Mouse (Mus musculus): ENCODE results near the gene Zcwpw1.

The Zcwpw1 gene

GRCm38 (mm10) chr5:137788171-137788570 lies 573 bp downstream of the Zcwpw1 start:
- POLR2A ChIA-PET: interaction anchor here in 1 of 4 experiments (2.9 to 3.4 kb wide), 2 partner anchors 11 to 286 kb away, joined by 22 to 52 read pairs; partner anchors contain the start of genes Pop7 and Ppp1r35
- CTCF ChIA-PET: no interaction called here

DNA sequence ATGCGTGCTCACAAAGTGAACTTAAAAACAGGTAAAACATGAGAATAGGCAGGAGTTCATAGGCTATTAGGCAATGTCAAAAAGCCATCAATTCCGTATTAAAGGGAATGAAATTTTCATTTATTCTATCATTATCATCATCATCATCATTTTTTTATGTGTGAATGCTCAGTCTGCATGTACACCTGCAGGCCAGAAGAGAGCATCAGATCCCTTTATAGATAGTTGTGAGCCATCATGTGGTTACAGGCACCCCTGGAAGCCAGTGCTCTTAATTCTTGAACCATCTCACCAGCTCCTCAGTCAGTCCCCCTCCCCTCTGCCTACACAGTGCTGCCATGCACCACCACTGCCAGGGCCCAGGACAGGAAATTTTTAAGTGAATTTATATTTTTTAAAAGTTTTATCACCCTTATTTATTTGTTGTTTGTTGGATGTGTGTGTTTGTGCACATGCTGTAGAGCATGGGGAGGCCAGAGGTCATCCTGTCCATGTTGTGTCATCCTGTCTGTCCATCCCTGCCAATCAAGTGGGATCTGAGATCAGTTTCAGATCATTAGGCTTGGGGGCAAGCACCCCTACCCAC lies 1.4 kb downstream of the Zcwpw1 start:
- POLR2A ChIA-PET: no interaction called here

DNA sequence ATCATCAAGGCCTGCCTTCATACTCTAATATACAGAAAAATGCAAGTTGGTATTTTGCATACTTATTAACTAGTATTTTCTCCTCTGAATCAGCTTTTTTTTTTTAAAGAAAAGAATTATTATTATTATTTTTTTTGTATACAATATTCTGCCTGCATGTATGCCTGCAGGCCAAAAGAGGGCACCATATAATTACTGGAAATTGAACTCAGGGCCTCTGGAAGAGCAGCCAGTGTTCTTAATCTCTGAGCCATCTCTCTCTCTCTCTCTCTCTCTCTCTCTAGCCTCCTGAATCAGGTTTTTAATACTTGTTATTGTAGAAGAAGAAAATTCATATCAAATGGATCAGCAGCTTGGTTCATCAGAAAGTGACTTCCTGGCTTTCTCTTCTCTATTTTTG lies 4.0 kb downstream of the Zcwpw1 start:
- CTCF ChIA-PET: no interaction called here
- POLR2A ChIA-PET: no interaction called here

More for the DNA sequence above, 1.4 kb downstream of the Zcwpw1 start:
- CTCF ChIA-PET: no interaction called here

DNA sequence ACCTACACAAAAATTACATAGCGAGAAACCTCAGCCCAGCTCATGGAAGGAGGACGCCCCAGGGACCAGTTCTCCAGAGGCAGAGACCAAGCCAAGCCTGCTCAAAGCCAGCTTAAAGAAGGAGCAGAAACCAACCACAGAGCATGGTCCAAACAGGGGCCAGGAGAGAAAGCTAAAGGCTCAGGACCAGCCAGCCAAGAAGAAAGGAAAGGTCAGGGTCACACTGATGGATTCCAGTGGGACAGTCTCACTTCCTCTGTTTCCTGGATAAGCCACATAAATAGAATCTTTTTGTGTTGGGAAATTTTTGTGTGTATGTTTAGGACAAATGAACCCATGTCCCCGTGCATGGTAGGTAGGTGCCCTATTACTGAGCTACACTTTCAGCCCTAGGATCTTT lies 9.0 kb downstream of the Zcwpw1 start:
- ChIA-PET POLR2A (interaction anchor here in 2 of 4 experiments (0.9 to 2.0 kb wide), 2 partner anchors 9 to 10 kb away, joined by 3 to 4 read pairs; partner anchors contain the start of genes Mepce (in 1 of the 2) and Zcwpw1 (in 1 of the 2)), CTCF (interaction anchor here in 1 of 4 experiments (0.6 kb wide), 1 partner anchor 243 kb away, joined by 3 read pairs; the partner anchor contains the start of gene Actl6b)

- CTCF ChIA-PET: no interaction called here
- POLR2A ChIA-PET: no interaction called here
These were observed 13.3 kb downstream of the Zcwpw1 start for GRCm38 (mm10) chr5:137800917-137801316.

- ChIA-PET CTCF (no interaction called here), POLR2A (no interaction called here)
These were observed 18.6 kb downstream of the Zcwpw1 start for GRCm38 (mm10) chr5:137806158-137806557.

GRCm38 (mm10) chr5:137808316-137808715 lies 20.7 kb downstream of the Zcwpw1 start:
- CTCF ChIA-PET: interaction anchor here in 3 of 4 experiments (0.5 to 0.7 kb wide), 3 partner anchors 29 to 1747 kb away, joined by 3 to 4 read pairs (median 3); no protein-coding TSS in a partner anchor
- POLR2A ChIA-PET: interaction anchor here in 1 of 4 experiments (1.3 kb wide), 1 partner anchor 10 kb away, joined by 3 read pairs; no protein-coding TSS in a partner anchor

DNA sequence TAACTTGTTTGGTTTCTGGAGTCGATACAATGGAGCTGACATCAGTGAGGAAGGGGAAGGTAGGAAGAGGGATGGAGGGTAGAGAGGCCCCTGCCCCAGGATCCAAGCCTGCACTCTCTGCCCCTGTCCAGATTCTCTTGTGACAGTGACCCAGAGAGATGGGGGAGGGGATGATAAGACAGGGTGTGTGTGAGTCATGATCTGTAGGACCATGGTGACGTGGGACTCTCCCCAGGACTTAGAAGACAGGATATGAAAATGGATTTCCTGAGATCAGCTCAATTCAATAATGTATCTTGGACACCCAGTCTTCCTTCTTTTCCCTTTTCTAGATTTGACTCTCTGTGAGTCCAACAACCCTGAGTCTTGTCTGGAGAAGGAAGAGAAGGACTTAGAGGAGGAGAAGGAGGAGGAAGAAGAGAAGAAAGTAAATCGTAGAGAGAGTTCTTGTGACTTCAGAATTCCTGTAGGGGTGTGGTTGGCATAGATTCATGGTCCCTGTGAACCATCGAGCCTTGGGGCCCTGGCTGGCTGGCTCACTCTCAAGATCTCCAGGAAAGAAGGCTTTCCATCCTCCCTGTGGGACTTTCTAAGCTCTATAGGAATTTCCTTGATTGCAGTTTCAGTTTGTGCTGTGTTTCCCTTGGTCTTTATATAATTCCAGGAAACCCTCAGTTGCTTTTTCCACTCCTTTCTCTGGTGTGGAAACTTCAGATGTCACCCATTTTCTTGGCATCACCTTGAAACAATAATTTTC lies 30.0 kb downstream of the Zcwpw1 start:
- CTCF ChIA-PET: no interaction called here

DNA sequence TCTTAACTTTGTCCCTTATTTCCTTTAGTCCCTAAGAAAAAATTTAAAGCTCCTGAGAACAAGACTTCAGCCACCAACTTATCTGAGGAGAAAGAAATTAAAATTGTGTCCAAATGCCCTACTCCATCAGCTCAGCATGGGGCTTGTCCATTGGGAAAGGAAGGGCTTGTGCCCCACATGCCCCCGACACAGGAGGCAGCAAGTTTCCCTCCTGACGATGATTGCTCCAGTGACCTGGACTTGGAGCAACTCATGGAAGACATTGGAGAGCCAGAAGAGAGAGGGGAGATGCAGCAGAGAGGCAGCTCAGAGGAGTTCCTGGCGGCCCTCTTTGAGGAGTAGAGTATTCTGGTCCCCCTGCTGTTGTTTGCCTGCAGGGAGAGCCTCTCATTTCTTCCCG lies 34.5 kb downstream of the Zcwpw1 start:
- CTCF ChIA-PET: interaction anchor here in 1 of 4 experiments (0.6 kb wide), 1 partner anchor 12 kb away, joined by 3 read pairs; no protein-coding TSS in a partner anchor
- POLR2A ChIA-PET: interaction anchor here in 1 of 4 experiments (1.5 kb wide), 1 partner anchor 12 kb away, joined by 5 read pairs; no protein-coding TSS in a partner anchor

More for the DNA sequence above, 30.0 kb downstream of the Zcwpw1 start:
- POLR2A ChIA-PET: interaction anchor here in 1 of 4 experiments (1.7 kb wide), 2 partner anchors 10 to 14 kb away, joined by 3 to 4 read pairs; no protein-coding TSS in a partner anchor

GRCm38 (mm10) chr5:137822602-137823001 lies 35.0 kb downstream of the Zcwpw1 start:
- ChIA-PET CTCF (interaction anchor here in 2 of 4 experiments (0.6 kb wide), 2 partner anchors 12 to 43 kb away, joined by 3 read pairs; no protein-coding TSS in a partner anchor), POLR2A (no interaction called here)

DNA sequence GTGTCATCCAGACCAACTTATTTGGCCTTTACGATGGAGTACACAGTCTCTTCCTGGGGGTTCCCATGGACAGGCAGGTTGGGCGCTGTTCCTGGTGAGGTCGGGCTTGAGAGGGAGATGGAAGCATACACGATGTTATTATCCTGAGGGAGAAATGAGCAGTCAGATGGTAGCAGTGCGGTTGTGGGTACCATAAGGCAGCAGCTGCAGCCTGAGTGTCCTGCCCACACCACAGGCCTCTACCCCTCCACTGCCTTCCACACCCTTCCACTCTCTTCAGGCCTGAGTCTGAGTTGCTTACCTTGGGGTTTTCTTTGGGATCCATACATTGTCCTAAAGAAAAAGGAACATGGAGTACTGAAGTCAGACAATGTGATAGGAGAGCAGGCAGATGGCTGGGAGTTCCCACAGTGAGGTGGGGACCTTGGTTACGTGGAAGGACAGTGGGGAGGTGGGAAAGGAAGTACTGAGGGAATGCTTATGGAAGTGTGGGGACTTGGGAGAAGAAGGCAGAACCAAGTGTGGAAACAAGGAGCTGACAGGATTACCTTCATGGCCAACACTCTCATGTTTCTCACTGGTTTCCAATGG lies 36.0 kb downstream of the Zcwpw1 start:
- ChIA-PET POLR2A (no interaction called here), CTCF (no interaction called here)

DNA sequence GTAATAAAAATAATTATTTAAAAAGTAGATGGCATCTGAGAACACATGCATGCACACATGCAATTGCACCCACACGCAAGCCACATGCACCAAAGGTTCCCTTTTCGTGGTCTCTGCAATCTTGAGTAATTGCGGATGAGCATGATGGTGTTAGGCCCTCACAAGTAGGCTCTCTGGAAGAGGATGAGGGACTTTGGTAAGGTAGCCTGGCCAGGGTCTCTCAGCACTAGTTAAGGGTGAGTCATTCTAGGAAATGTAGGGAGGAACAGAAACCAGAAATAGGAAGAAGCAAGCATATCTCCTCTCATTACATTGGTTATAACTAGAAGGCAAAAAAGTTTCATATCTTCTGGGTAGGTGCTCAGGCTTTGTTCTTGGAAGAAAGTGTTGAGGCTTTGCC lies 37.4 kb downstream of the Zcwpw1 start:
- ChIA-PET POLR2A (no interaction called here), CTCF (no interaction called here)

- POLR2A ChIA-PET: interaction anchor here in 1 of 4 experiments (1.3 kb wide), 1 partner anchor 10 kb away, joined by 3 read pairs; no protein-coding TSS in a partner anchor
These were observed 38.4 kb downstream of the Zcwpw1 start for GRCm38 (mm10) chr5:137825971-137826370.

DNA sequence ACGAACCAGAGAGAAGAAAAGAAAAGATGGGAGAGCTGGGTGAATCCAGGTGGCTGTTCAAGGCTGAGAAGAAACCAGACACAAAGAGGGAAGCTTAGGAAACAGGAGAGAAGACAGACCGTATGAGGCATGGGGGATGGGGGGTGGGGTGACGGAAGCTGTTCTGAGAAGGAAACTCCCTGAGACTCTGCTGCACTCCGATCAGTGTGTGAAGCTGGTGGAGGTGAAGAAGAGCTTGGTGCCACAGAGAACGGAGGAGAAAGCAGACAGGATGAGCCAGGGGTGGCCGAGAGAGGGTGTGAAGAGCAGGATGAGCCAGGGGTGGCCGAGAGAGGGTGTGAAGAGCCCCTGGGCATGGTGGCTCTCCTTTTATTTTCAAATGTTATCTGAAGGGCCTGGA lies 38.8 kb downstream of the Zcwpw1 start:
- CTCF ChIA-PET: no interaction called here
- POLR2A ChIA-PET: interaction anchor here in 1 of 4 experiments (1.3 kb wide), 1 partner anchor 10 kb away, joined by 3 read pairs; no protein-coding TSS in a partner anchor

More at GRCm38 (mm10) chr5:137825971-137826370, 38.4 kb downstream of the Zcwpw1 start:
- CTCF ChIA-PET: no interaction called here

DNA sequence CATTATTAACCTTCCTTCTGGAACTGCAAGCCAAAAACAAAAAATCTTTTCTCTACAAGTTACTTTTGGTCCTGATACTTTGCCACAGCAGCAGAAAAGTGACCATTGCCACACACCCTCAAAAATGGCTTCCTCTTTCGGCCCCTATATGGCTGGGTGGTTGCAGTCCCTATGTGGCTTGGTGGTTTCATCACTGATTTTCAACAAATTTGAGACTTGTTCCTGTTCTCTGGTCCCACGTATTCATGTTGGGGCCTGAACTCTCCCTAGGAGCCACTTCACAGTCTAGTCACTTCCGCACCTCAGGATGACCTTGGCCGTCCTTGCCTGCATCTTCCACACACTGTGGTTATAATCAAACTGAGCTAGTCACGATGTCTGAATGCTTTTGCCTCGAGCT lies 41.1 kb downstream of the Zcwpw1 start:
- POLR2A ChIA-PET: no interaction called here
- CTCF ChIA-PET: no interaction called here

DNA sequence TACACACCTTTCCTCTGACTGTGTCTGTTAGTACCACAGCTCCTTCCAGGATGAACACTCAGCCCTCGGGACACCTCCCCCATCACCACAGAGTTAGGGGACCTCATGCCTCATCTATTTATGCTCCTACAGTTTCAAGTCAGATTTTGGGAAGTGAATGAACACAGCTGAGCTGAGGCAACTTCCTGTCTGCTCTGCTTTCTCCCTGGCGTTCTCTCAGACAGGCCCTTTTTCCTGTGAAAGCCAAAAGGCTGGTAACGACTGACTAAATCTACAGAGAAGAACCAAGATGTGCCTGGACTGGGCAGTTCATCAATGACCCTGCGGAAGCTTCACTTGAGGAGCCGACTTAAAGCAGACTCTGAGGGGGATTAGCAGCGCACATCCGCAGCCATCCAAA lies 42.6 kb downstream of the Zcwpw1 start:
- CTCF ChIA-PET: no interaction called here
- POLR2A ChIA-PET: no interaction called here

DNA sequence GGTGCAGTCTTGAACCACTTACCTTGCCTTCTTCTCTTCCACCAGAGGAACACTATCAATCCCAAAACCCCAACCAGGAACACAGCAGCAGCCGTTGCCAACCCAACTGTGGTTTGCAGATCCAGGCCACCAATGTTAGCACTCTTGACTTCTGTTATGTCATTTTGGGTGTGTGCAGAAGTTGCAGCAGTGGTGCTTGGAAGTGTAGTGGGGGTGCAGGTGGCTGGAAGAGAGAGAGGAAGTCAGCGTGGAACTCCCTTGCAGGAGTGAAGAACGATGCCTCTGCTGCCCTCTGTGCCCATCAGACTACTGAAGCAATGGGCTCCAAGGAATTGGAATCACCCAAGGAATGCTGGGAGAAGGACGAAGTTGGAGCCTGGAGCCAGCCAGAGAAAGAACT lies 43.5 kb downstream of the Zcwpw1 start:
- ChIA-PET POLR2A (interaction anchor here in 1 of 4 experiments (1.5 kb wide), 1 partner anchor 15 kb away, joined by 4 read pairs; no protein-coding TSS in a partner anchor), CTCF (no interaction called here)

- CTCF ChIA-PET: no interaction called here
- POLR2A ChIA-PET: interaction anchor here in 1 of 4 experiments (1.5 kb wide), 1 partner anchor 15 kb away, joined by 4 read pairs; no protein-coding TSS in a partner anchor
These were observed 43.9 kb downstream of the Zcwpw1 start for GRCm38 (mm10) chr5:137831506-137831905.

GRCm38 (mm10) chr5:137833500-137833899 lies 45.9 kb downstream of the Zcwpw1 start:
- POLR2A ChIA-PET: no interaction called here
- CTCF ChIA-PET: interaction anchor here in 1 of 4 experiments (0.5 kb wide), 1 partner anchor 405 kb away, joined by 3 read pairs; no protein-coding TSS in a partner anchor

Data from embryonic stem cell, embryonic (primary cell).